Mouse (Mus musculus): ENCODE measurements around the gene Fam43a. TPM values are rescaled to one million over a fixed set of nuclear protein-coding genes. Genes with fewer than 3 reads are reported as not detected.

Gene Fam43a
- polyA plus RNA-seq, 1 experiment from 2014 or later = 11.8 TPM

GRCm38 (mm10) chr16:30641408-30641807 is 41.9 kb downstream of the Fam43a start:
- ATAC-seq = no peak
- 41% methylated on average over 4 of the region's 4 CpGs for WGBS
- Histone ChIP-seq H3K9me3 (ENCODE audit: control insufficient read depth, low read length) (no peaks in the 10 kb centered on the region), H3K36me3 (ENCODE audit: control insufficient read depth, insufficient read depth, low read length) (no peaks in the 10 kb centered on the region), H3K27ac (ENCODE audit: low read length) (no peak overlapping the region), H3K4me3 (ENCODE audit: low read length) (no peak overlapping the region), H3K4me2 (ENCODE audit: low read depth, low read length) (no peak overlapping the region), H3K27me3 (replicated peaks; ENCODE audit: control insufficient read depth, insufficient read depth, low read length) (no peaks in the 10 kb centered on the region), H3K4me1 (ENCODE audit: control insufficient read depth, insufficient read depth, low read length) (no peaks in the 10 kb centered on the region), H3K9ac (ENCODE audit: low read depth, low read length) (no peak overlapping the region)

DNA sequence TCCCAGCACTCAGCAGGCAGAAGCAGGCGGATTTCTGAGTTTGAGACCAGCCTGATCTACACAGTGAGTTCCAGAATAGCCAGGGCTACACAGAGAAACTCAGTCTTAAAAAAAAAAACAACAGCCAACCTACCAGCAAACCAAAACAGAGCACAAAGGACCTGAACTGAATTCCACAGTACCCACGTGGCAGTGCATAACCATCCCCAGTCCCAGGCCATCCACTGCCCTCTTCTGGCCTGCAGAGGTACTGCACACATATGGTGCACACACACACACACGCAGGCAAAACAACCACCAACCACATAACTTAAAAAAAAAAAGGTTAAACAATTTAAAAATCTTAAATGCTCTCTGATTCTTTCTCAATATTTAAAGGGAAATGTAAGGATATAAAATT is 42.7 kb downstream of the Fam43a start:
- 84% methylated on average over 3 of the region's 3 CpGs for WGBS
- ATAC-seq = no peak

DNA sequence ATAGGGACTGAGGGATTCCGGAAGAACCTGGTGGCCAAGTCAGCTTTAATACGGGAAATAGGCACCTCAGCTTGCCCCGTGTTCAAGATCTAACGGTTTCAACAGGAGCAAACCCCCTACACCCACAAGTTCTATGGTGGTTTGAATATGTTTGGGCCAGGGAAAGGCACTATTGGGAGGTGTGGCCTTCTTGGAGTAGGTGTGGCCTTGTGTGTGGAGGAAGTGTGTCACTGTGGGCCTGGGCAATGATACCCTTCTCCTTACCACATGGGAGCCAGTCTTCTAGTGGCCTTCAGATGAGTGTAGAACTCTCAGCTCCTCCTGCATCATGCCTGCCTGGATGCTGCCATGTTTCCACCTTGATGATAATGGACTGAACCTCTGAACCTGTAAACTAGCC is 45.5 kb downstream of the Fam43a start:
- H3K27ac ChIP-seq (ENCODE audit: low read length) = no peak overlapping the region
- H3K9me3 ChIP-seq (ENCODE audit: control insufficient read depth, low read length) = no peaks in the 10 kb centered on the region
- H3K36me3 ChIP-seq (ENCODE audit: control insufficient read depth, insufficient read depth, low read length) = no peaks in the 10 kb centered on the region
- 91% methylated on average over 4 of the region's 4 CpGs for WGBS
- H3K4me1 ChIP-seq (ENCODE audit: control insufficient read depth, insufficient read depth, low read length) = no peaks in the 10 kb centered on the region
- no peaks in the 10 kb centered on the region for H3K27me3 ChIP-seq (replicated peaks; ENCODE audit: control insufficient read depth, insufficient read depth, low read length)
- H3K4me3 ChIP-seq (ENCODE audit: low read length) = no peak overlapping the region
- no peak overlapping the region for H3K4me2 ChIP-seq (ENCODE audit: low read depth, low read length)
- no peak overlapping the region for H3K9ac ChIP-seq (ENCODE audit: low read depth, low read length)
- ATAC-seq = no peak

More for the DNA sequence above, 42.7 kb downstream of the Fam43a start:
- H3K27me3 ChIP-seq (replicated peaks; ENCODE audit: control insufficient read depth, insufficient read depth, low read length) = no peaks in the 10 kb centered on the region
- no peak overlapping the region for H3K9ac ChIP-seq (ENCODE audit: low read depth, low read length)
- no peak overlapping the region for H3K27ac ChIP-seq (ENCODE audit: low read length)
- no peak overlapping the region for H3K4me3 ChIP-seq (ENCODE audit: low read length)
- H3K4me1 ChIP-seq (ENCODE audit: control insufficient read depth, insufficient read depth, low read length) = no peaks in the 10 kb centered on the region
- no peaks in the 10 kb centered on the region for H3K36me3 ChIP-seq (ENCODE audit: control insufficient read depth, insufficient read depth, low read length)
- H3K9me3 ChIP-seq (ENCODE audit: control insufficient read depth, low read length) = no peaks in the 10 kb centered on the region
- H3K4me2 ChIP-seq (ENCODE audit: low read depth, low read length) = no peak overlapping the region

DNA sequence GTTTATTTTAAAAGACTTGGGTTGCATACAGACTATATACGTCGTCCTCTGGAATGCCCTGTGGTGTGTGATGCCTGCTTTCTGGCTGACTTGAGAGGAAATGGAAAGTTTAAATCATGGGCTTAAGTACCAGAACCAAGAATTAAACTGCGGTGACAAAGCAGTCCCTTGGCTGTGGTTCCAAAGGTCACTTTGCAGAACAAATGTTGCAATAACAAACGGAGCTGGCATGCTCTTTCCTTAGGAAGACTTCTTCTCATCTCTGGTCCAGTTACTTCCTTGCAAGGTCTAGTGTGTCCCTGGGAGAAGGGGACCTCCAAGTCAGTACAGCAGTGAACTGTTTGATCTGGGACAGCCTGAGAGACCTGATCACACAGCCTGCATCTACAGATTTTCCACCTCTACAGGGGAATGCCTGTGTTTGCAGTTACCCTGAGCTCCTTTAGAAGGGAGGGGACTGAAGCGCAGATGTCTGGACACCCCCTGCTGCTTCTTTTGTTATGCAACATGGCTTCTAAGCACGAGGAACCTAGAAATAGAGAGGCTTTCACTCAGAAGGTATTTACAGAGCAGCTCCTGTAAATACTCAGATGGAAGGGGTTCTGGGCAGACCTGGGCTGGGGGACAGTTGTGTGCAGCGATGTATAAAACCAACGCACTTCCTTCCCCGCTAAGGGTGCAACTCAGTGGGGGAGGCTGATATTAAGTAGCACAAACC is 46.5 kb downstream of the Fam43a start:
- H3K9ac ChIP-seq (ENCODE audit: low read depth, low read length) = no peak overlapping the region
- no peak overlapping the region for H3K27ac ChIP-seq (ENCODE audit: low read length)
- no peaks in the 10 kb centered on the region for H3K36me3 ChIP-seq (ENCODE audit: control insufficient read depth, insufficient read depth, low read length)
- H3K27me3 ChIP-seq (replicated peaks; ENCODE audit: control insufficient read depth, insufficient read depth, low read length) = no peaks in the 10 kb centered on the region
- no peak overlapping the region for H3K4me3 ChIP-seq (ENCODE audit: low read length)
- 0 out of 2 replicates have a peak, but pooled peaks have one; percentile 26 for ATAC-seq
- no peaks in the 10 kb centered on the region for H3K9me3 ChIP-seq (ENCODE audit: control insufficient read depth, low read length)
- 39% methylated on average over 9 of the region's 9 CpGs for WGBS
- no peaks in the 10 kb centered on the region for H3K4me1 ChIP-seq (ENCODE audit: control insufficient read depth, insufficient read depth, low read length)
- no peak overlapping the region for H3K4me2 ChIP-seq (ENCODE audit: low read depth, low read length)

DNA sequence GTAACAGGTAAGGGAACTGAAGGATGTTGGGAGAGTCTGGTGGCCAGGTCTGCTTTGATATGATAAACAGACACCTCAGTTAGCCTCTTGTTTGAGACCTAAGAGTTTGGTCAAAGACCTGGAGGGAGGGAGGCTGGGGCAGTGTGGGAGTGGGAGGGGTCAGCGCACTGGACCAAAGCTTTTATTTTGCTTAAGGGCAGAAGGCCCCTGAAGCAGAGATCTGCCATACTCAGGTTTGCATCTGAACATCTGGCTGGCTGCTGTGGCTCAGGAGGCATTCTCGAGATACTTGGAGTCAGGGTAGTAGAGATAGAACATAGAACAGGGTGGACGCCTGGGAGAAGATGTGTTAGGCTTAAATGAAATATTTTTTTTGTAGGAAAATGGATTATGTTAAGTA is 47.3 kb downstream of the Fam43a start:
- no peak overlapping the region for H3K27ac ChIP-seq (ENCODE audit: low read length)
- H3K9ac ChIP-seq (ENCODE audit: low read depth, low read length) = no peak overlapping the region
- H3K4me1 ChIP-seq (ENCODE audit: control insufficient read depth, insufficient read depth, low read length) = no peaks in the 10 kb centered on the region
- no peak for ATAC-seq
- no peaks in the 10 kb centered on the region for H3K36me3 ChIP-seq (ENCODE audit: control insufficient read depth, insufficient read depth, low read length)
- 80% methylated on average over 3 of the region's 3 CpGs for WGBS
- no peaks in the 10 kb centered on the region for H3K27me3 ChIP-seq (replicated peaks; ENCODE audit: control insufficient read depth, insufficient read depth, low read length)
- H3K9me3 ChIP-seq (ENCODE audit: control insufficient read depth, low read length) = no peaks in the 10 kb centered on the region
- H3K4me3 ChIP-seq (ENCODE audit: low read length) = no peak overlapping the region
- no peak overlapping the region for H3K4me2 ChIP-seq (ENCODE audit: low read depth, low read length)

DNA sequence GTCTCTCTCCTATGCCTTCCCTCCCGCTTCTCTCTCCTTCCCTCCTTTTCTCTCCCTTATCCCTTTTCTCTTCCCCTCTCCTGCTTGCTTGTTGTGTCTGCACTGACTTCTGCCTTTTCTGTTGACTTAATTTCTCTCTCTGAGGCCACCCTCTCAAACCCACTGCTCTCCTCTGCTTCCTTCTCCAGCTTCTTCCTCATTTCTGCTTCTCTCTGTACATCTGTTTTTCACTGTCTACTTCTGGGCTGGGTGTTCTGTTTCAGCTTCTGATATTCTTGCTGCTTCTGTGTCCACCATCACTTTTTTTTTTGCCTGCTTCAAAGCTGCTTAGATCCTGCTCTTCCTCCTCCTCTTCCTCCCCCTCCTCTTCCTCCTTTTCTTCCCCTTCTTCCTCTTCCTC is 51.8 kb downstream of the Fam43a start:
- 83% methylated on average over 1 of the region's 1 CpGs for WGBS
- ATAC-seq = no peak
- H3K36me3 ChIP-seq (ENCODE audit: control insufficient read depth, insufficient read depth, low read length) = no peaks in the 10 kb centered on the region
- H3K9me3 ChIP-seq (ENCODE audit: control insufficient read depth, low read length) = no peaks in the 10 kb centered on the region
- H3K4me1 ChIP-seq (ENCODE audit: control insufficient read depth, insufficient read depth, low read length) = no peaks in the 10 kb centered on the region
- no peaks in the 10 kb centered on the region for H3K27me3 ChIP-seq (replicated peaks; ENCODE audit: control insufficient read depth, insufficient read depth, low read length)
- H3K4me3 ChIP-seq (ENCODE audit: low read length) = no peak overlapping the region
- no peak overlapping the region for H3K9ac ChIP-seq (ENCODE audit: low read depth, low read length)
- H3K4me2 ChIP-seq (ENCODE audit: low read depth, low read length) = no peak overlapping the region
- H3K27ac ChIP-seq (ENCODE audit: low read length) = no peak overlapping the region

Other genes with a start within 250 kb of the Fam43a start
- gene Atp13a3, start 193.7 kb upstream of the Fam43a start, polyA plus RNA-seq (2015; fragmentation: Nextera tagmentation; extraction: Ambion mirVana) = 14.1 and 17.2 TPM in 2 replicates
- gene Tmem44, start 48.9 kb upstream of the Fam43a start, polyA plus RNA-seq (2015; fragmentation: Nextera tagmentation; extraction: Ambion mirVana) = 7.2 and 8.4 TPM in 2 replicates
- gene Lsg1, start 12.1 kb upstream of the Fam43a start, polyA plus RNA-seq (2015; fragmentation: Nextera tagmentation; extraction: Ambion mirVana) = 41.2 and 49.3 TPM in 2 replicates